Mouse (Mus musculus): ENCODE measurements at regions not wholly inside any gene's neighbourhood (a gene's known extent, or its start where the extent isn't known, plus 50 kb on each side); places are given as distances from the start of the nearest gene placed in this dataset.

- no peaks in the 10 kb centered on the region for H3K27me3 ChIP-seq (ENCODE audit: control insufficient read depth)
- no peak for TF ChIP-seq TAL1 (IDR thresholded peaks at IDR 0.05; ENCODE audit: low read length)
- TF ChIP-seq GATA1 (IDR thresholded peaks at IDR 0.05; ENCODE audit: low read length) = no peak
- H3K4me3 ChIP-seq (replicated peaks) = no peak overlapping the region
- no peaks in the 10 kb centered on the region for H3K4me1 ChIP-seq (ENCODE audit: control insufficient read depth)
- no peaks in the 10 kb centered on the region; the same call in 1 of the 2 replicates for H3K9me3 ChIP-seq (ENCODE audit: control insufficient read depth, low read length)
- no peaks in the 10 kb centered on the region for H3K36me3 ChIP-seq (ENCODE audit: control insufficient read depth)
Measured at GRCm38 (mm10) chr2:118035333-118035732, 76.3 kb upstream of the Thbs1 start.

- H3K27me3 ChIP-seq (ENCODE audit: control insufficient read depth) = no peaks in the 10 kb centered on the region
- no peaks in the 10 kb centered on the region for H3K4me1 ChIP-seq (ENCODE audit: control insufficient read depth)
- no peak overlapping the region for H3K4me3 ChIP-seq (replicated peaks)
- no peak for TF ChIP-seq GATA1 (IDR thresholded peaks at IDR 0.05; ENCODE audit: low read length)
- no peak for TF ChIP-seq TAL1 (IDR thresholded peaks at IDR 0.05; ENCODE audit: low read length)
- H3K9me3 ChIP-seq (ENCODE audit: control insufficient read depth, low read length) = no peaks in the 10 kb centered on the region; the same call in 1 of the 2 replicates
- H3K36me3 ChIP-seq (ENCODE audit: control insufficient read depth) = no peaks in the 10 kb centered on the region
Measured at GRCm38 (mm10) chr2:118038859-118039818, 72.5 kb upstream of the Thbs1 start.

GRCm38 (mm10) chr2:118039819-118040206 lies 71.9 kb upstream of the Thbs1 start:
- Histone ChIP-seq H3K4me1 (ENCODE audit: control insufficient read depth) (no peaks in the 10 kb centered on the region), H3K36me3 (ENCODE audit: control insufficient read depth) (no peaks in the 10 kb centered on the region), H3K27me3 (ENCODE audit: control insufficient read depth) (no peaks in the 10 kb centered on the region), H3K9me3 (ENCODE audit: control insufficient read depth, low read length) (no peaks in the 10 kb centered on the region; the same call in 1 of the 2 replicates), H3K4me3 (replicated peaks) (no peak overlapping the region)
- TF ChIP-seq TAL1 (IDR thresholded peaks at IDR 0.05; ENCODE audit: low read length) (no peak), GATA1 (IDR thresholded peaks at IDR 0.05; ENCODE audit: low read length) (no peak)

- TF ChIP-seq TAL1 (IDR thresholded peaks at IDR 0.05; ENCODE audit: low read length) = no peak
- no peak for TF ChIP-seq GATA1 (IDR thresholded peaks at IDR 0.05; ENCODE audit: low read length)
- Histone ChIP-seq H3K4me3 (replicated peaks) (no peak overlapping the region), H3K9me3 (ENCODE audit: control insufficient read depth, low read length) (no peaks in the 10 kb centered on the region; the same call in 1 of the 2 replicates), H3K27me3 (ENCODE audit: control insufficient read depth) (no peaks in the 10 kb centered on the region), H3K4me1 (ENCODE audit: control insufficient read depth) (no peaks in the 10 kb centered on the region), H3K36me3 (ENCODE audit: control insufficient read depth) (no peaks in the 10 kb centered on the region)
Measured at GRCm38 (mm10) chr2:118042380-118043055, 69.2 kb upstream of the Thbs1 start.

- H3K36me3 ChIP-seq (ENCODE audit: control insufficient read depth) = no peaks in the 10 kb centered on the region
Measured at GRCm38 (mm10) chr2:118044666-118045065, 67.0 kb upstream of the Thbs1 start.

GRCm38 (mm10) chr2:118050326-118050725 lies 61.4 kb upstream of the Thbs1 start:
- no peak for TF ChIP-seq GATA1 (IDR thresholded peaks at IDR 0.05; ENCODE audit: low read length)
- no peak for TF ChIP-seq TAL1 (IDR thresholded peaks at IDR 0.05; ENCODE audit: low read length)
- Histone ChIP-seq H3K9me3 (ENCODE audit: control insufficient read depth, low read length) (no peaks in the 10 kb centered on the region), H3K4me3 (replicated peaks) (no peak overlapping the region), H3K4me1 (ENCODE audit: control insufficient read depth) (no peaks in the 10 kb centered on the region), H3K36me3 (ENCODE audit: control insufficient read depth) (no peaks in the 10 kb centered on the region), H3K27me3 (ENCODE audit: control insufficient read depth) (no peaks in the 10 kb centered on the region)

More at GRCm38 (mm10) chr2:118044666-118045065, 67.0 kb upstream of the Thbs1 start:
- TF ChIP-seq TAL1 (IDR thresholded peaks at IDR 0.05; ENCODE audit: low read length) = no peak
- no peak for TF ChIP-seq GATA1 (IDR thresholded peaks at IDR 0.05; ENCODE audit: low read length)
- Histone ChIP-seq H3K4me1 (ENCODE audit: control insufficient read depth) (no peaks in the 10 kb centered on the region), H3K4me3 (replicated peaks) (no peak overlapping the region), H3K9me3 (ENCODE audit: control insufficient read depth, low read length) (no peaks in the 10 kb centered on the region), H3K27me3 (ENCODE audit: control insufficient read depth) (no peaks in the 10 kb centered on the region)

GRCm38 (mm10) chr2:118051610-118052009 lies 60.1 kb upstream of the Thbs1 start:
- Histone ChIP-seq H3K9me3 (ENCODE audit: control insufficient read depth, low read length) (no peaks in the 10 kb centered on the region), H3K4me3 (replicated peaks) (no peak overlapping the region), H3K27me3 (ENCODE audit: control insufficient read depth) (no peaks in the 10 kb centered on the region), H3K36me3 (ENCODE audit: control insufficient read depth) (no peaks in the 10 kb centered on the region), H3K4me1 (ENCODE audit: control insufficient read depth) (no peaks in the 10 kb centered on the region)
- no peak for TF ChIP-seq GATA1 (IDR thresholded peaks at IDR 0.05; ENCODE audit: low read length)
- no peak for TF ChIP-seq TAL1 (IDR thresholded peaks at IDR 0.05; ENCODE audit: low read length)

- Histone ChIP-seq H3K4me1 (ENCODE audit: control insufficient read depth) (no peaks in the 10 kb centered on the region), H3K9me3 (ENCODE audit: control insufficient read depth, low read length) (no peaks in the 10 kb centered on the region), H3K36me3 (ENCODE audit: control insufficient read depth) (no peaks in the 10 kb centered on the region), H3K4me3 (replicated peaks) (no peak overlapping the region), H3K27me3 (ENCODE audit: control insufficient read depth) (no peaks in the 10 kb centered on the region)
- no peak for TF ChIP-seq GATA1 (IDR thresholded peaks at IDR 0.05; ENCODE audit: low read length)
- TF ChIP-seq TAL1 (IDR thresholded peaks at IDR 0.05; ENCODE audit: low read length) = no peak
Measured at GRCm38 (mm10) chr2:118053512-118053911, 58.2 kb upstream of the Thbs1 start.

All from erythroblast, embryonic 14.5 days (primary cell).